Mouse (Mus musculus) intestine, embryonic 15.5 days (tissue): Measurements from ENCODE around the gene Ubxn10. TPM values are rescaled to one million over a fixed set of nuclear protein-coding genes. Genes with fewer than 3 reads are reported as not detected.
A peak's percentile ranks its signal among the peaks of the same experiment; 100 is the strongest.

ENCODE experiments used
- ATAC-seq: fragments of 200-750 bp; cut with Nextera tagmentation; 2 replicates; pipeline ENCODE4 v1.8.0; 2017; ENCODE audit warnings: moderate TSS enrichment, moderate library complexity
- H3K27ac ChIP-seq: fragments of 300-500 bp; sonication (generic); 2 replicates; pipeline ENCODE4 v1.5.1; 2015; ENCODE audit warnings: mild to moderate bottlenecking, inconsistent platforms
- H3K27me3 ChIP-seq: fragments of 300-500 bp; sonication (generic); replicated peaks from 2 replicates; pipeline ENCODE4 v1.6.1; 2015; ENCODE audit warnings: inconsistent platforms
- H3K36me3 ChIP-seq: fragments of 300-500 bp; sonication (generic); 2 replicates; pipeline ENCODE4 v1.6.1; 2015; ENCODE audit warnings: inconsistent platforms
- H3K4me1 ChIP-seq: fragments of 300-500 bp; sonication (generic); replicated peaks from 2 replicates; pipeline ENCODE4 v1.6.1; 2015; ENCODE audit warnings: inconsistent platforms
- H3K4me2 ChIP-seq: fragments of 300-500 bp; sonication (generic); replicated peaks from 2 replicates; pipeline ENCODE4 v1.6.1; 2015; ENCODE audit warnings: mild to moderate bottlenecking, inconsistent platforms
- H3K4me3 ChIP-seq: fragments of 300-500 bp; sonication (generic); replicated peaks from 2 replicates; pipeline ENCODE4 v1.5.1; 2015; ENCODE audit warnings: inconsistent platforms
- H3K9ac ChIP-seq: fragments of 300-500 bp; sonication (generic); 2 replicates; pipeline ENCODE4 v1.6.1; 2015; ENCODE audit warnings: inconsistent platforms
- H3K9me3 ChIP-seq: fragments of 300-500 bp; sonication (generic); 2 replicates; pipeline ENCODE4 v1.6.1; 2016; ENCODE audit warnings: inconsistent platforms
- WGBS: fragments of 180-500 bp; shearing (Covaris S2); methylation state at CpG from one replicate; pipeline ENCODE4 v1.1.7; 2015; 5-methylcytosine and 5-hydroxymethylcytosine counted together
- polyA plus RNA-seq: library from polyadenylated mRNA; unstranded; fragments of >200 nt; fragmentation: Nextera tagmentation; extraction: Ambion mirVana; gene quantifications from 2 replicates; pipeline ENCODE4 v1.2.1, GENCODE M21; 2015

Ubxn10 gene
- polyA plus RNA-seq, 1 experiment from 2014 or later = 1.3 TPM

DNA sequence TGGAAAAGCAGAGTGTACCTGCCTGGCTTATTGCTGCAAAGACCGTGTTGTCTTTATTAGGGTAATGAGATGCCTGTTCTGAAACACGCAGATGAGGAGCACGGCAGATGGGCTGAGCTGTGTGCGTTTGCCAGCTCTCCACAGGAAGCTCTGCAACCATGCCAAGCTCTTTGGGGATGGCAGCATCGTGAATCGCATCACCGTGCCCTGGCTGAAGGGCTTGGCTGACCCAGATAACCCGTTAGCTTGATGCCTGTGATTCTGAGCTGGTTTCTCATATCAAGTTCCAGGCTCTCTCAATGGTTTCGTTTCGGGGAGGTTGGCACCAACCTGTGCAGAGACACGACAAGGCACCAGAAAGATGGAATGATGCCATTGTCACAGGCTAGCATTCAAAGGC, 26.3 kb downstream of the Ubxn10 start:
- no peak overlapping the region for H3K9ac ChIP-seq
- no peak overlapping the region for H3K27ac ChIP-seq
- H3K9me3 ChIP-seq = no peaks in the 10 kb centered on the region
- H3K4me1 ChIP-seq = no peaks in the 10 kb centered on the region
- 88% methylated on average over 11 of the region's 11 CpGs for WGBS
- H3K4me3 ChIP-seq = no peak overlapping the region
- no peak for ATAC-seq
- H3K27me3 ChIP-seq = no peaks in the 10 kb centered on the region
- H3K36me3 ChIP-seq = no peaks in the 10 kb centered on the region
- H3K4me2 ChIP-seq = no peak overlapping the region

DNA sequence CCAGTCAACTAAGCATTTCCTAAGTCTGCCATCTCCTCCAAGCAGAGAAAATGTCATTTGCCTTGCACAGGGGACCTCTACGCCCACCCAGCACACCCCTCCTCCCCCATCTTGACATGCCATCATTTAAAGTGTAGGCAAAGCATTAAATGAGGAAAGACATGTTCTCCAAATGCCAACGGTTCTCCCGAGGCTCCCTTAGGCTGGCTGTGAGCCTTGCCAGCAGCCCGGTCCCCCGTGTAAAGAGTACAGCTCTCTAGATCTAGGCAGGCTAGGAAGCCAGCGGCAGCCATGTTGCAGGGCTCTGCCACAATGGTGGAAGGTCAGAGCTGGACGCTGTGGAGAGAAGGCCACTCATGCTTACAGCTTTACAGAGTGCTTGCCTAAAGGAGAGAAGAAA, 27.0 kb downstream of the Ubxn10 start:
- Histone ChIP-seq H3K36me3 (no peaks in the 10 kb centered on the region), H3K4me2 (no peak overlapping the region), H3K9me3 (no peaks in the 10 kb centered on the region), H3K4me3 (no peak overlapping the region), H3K27ac (no peak overlapping the region), H3K27me3 (no peaks in the 10 kb centered on the region), H3K4me1 (no peaks in the 10 kb centered on the region), H3K9ac (no peak overlapping the region)
- ATAC-seq = no peak
- WGBS = 82% methylated on average over 7 of the region's 7 CpGs

DNA sequence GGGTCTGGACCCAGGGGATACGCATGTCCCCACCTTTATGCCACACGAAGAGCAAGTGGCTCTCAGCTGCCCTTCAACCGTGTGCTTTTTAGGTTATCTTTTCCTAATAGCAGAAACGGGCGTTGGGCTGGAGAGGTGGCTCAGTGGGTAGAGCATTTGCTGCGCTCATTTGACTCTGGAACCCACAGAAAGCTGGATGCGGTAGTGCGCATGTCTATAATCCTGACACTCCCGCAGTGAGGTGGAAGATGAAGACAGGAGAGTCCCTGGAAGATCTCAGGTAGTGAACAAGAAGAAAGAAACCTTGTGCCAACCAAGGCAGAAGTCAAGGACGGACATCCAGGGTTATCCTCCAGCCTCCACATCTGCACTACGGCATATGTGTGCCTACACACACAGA, 27.7 kb downstream of the Ubxn10 start:
- Histone ChIP-seq H3K27ac (no peak overlapping the region), H3K4me3 (no peak overlapping the region), H3K9ac (no peak overlapping the region), H3K4me1 (no peaks in the 10 kb centered on the region), H3K36me3 (no peaks in the 10 kb centered on the region), H3K27me3 (no peaks in the 10 kb centered on the region), H3K4me2 (no peak overlapping the region), H3K9me3 (no peaks in the 10 kb centered on the region)
- ATAC-seq = no peak
- 82% methylated on average over 11 of the region's 11 CpGs for WGBS

DNA sequence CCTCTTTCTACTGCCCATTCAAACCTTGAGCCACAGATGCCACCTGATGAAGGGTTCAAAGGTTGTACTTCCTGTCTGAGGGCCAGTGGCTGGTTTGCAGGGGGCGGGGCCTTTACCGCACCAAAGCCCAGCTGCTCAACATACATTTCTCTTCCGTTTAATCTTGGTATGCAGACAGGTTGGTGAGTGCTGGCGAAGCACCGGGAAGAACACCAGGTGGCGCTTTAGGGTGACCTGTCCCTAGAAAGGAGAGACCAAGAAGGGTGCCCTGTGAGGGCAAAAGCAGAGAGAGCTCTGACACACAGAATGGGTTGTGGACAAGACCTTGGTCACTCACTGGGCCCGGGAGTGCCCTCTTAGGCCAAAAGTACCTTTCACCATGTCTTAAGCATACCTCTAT, 28.3 kb downstream of the Ubxn10 start:
- H3K4me1 ChIP-seq = no peaks in the 10 kb centered on the region
- peak; percentile 53 for ATAC-seq
- H3K27me3 ChIP-seq = no peaks in the 10 kb centered on the region
- 5% methylated on average over 7 of the region's 7 CpGs for WGBS
- H3K36me3 ChIP-seq = no peaks in the 10 kb centered on the region
- no peak overlapping the region for H3K27ac ChIP-seq
- no peak overlapping the region for H3K4me3 ChIP-seq
- no peaks in the 10 kb centered on the region for H3K9me3 ChIP-seq
- no peak overlapping the region for H3K4me2 ChIP-seq
- H3K9ac ChIP-seq = no peak overlapping the region

DNA sequence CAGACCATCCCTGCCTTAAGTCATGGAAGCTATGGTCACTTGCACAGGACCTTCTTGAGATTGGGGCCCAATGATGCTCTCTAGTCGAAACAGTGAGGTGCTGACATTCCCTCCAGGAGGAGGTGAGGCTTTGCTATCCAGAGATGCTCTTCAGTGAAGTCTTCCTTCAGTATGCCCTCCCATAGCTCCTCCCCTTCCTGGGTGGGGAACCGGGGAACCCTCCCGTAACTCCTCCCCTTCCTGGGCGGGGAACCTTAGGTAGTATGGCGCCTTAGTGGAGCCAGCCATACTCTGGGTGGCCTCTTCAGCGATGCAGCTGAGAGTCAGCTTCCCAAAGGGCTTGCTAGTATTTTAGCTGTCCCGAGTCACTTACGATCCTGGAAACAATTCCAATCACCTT, 30.3 kb downstream of the Ubxn10 start:
- no peak overlapping the region for H3K4me3 ChIP-seq
- H3K9me3 ChIP-seq = no peaks in the 10 kb centered on the region
- WGBS = 96% methylated on average over 8 of the region's 8 CpGs
- no peaks in the 10 kb centered on the region for H3K36me3 ChIP-seq
- no peaks in the 10 kb centered on the region for H3K4me1 ChIP-seq
- no peaks in the 10 kb centered on the region for H3K27me3 ChIP-seq
- no peak overlapping the region for H3K9ac ChIP-seq
- no peak overlapping the region for H3K4me2 ChIP-seq
- H3K27ac ChIP-seq = no peak overlapping the region
- ATAC-seq = no peak

DNA sequence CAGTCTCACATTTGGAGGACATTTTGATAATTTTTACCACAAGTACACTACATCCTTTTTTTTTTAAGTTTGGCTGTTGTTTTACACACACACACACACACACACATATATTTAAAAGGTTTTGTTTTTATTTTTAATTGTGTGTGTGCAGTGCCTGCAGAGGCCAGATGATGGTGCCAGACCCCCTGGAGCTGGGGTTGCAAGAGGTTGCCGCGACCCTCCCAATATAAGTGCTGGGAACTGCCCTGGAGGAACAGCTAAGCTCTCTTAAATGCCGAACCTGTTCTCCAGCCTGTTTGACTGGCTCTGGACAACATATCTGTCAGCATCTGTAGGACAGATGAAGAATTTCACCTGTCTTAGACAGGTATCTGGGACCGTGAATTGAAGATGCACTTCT, 32.8 kb downstream of the Ubxn10 start:
- H3K4me1 ChIP-seq = no peaks in the 10 kb centered on the region
- H3K36me3 ChIP-seq = no peaks in the 10 kb centered on the region
- no peak overlapping the region for H3K27ac ChIP-seq
- no peak overlapping the region for H3K4me2 ChIP-seq
- no peak overlapping the region for H3K4me3 ChIP-seq
- H3K27me3 ChIP-seq = no peaks in the 10 kb centered on the region
- WGBS = 75% methylated on average over 4 of the region's 4 CpGs
- ATAC-seq = no peak
- H3K9ac ChIP-seq = no peak overlapping the region
- H3K9me3 ChIP-seq = no peaks in the 10 kb centered on the region

DNA sequence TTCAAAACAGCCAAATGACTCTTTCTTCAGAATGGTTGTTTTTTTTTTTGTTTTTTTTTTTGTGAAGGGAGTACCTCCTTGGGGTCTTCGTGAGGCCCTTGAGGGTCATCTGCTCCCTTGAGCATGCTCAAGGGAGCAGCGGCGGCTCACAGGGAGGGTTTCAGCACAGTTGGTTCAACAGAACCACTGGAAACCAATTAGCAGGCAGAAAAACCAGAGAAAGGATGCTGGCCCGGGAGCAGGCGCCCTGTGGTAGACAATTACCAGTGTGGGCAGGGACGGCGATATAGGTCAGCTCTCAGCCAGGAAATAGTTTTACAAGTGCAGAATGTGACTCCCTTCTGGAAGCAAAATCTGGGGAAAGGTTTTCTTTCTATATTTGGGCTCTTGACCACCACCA, 33.4 kb downstream of the Ubxn10 start:
- Histone ChIP-seq H3K9ac (no peak overlapping the region), H3K27me3 (no peaks in the 10 kb centered on the region), H3K4me1 (no peaks in the 10 kb centered on the region), H3K36me3 (no peaks in the 10 kb centered on the region), H3K4me3 (no peak overlapping the region), H3K27ac (no peak overlapping the region), H3K9me3 (no peaks in the 10 kb centered on the region), H3K4me2 (no peak overlapping the region)
- WGBS = 69% methylated on average over 7 of the region's 7 CpGs
- no peak for ATAC-seq

DNA sequence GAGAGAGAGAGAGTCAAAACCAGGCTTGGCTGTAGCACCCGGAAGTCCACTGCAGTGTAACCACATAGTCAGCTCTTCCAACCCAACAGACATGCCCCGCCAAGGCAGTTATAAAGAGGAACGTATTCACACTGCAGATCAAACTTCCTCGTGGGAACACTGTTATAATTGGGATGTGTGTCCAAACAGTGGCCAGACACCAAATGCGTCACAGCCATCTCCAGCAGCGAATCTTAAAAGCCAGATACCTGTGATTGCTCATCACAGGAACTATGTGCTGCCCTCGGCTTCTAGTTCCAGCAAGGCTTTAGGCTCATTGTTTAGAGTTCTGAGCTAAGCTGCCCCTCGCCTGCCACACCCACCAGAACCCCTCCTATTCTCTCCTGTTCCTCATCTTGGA, 34.4 kb downstream of the Ubxn10 start:
- ATAC-seq = no peak

DNA sequence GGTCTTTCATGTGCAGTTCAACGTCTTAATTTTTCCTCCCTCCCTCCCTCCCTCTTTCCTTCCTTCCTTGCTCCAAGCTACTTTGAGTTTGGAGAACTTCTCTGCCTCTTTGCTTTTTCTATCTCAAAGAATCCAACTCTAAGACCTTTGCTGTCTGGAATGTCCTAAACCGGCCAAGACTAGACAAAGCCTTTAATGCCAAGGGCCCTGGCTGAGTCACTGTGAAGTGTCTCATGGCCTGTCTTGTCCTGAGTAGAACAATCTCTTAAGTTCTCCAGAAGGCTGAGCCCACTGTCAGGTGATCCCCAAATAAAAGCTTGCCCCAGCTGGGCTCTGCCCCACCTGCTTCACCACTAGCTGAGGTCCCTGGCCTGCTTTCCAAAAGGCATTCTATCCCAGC, 34.9 kb downstream of the Ubxn10 start:
- Histone ChIP-seq H3K9me3 (no peaks in the 10 kb centered on the region), H3K4me3 (no peak overlapping the region), H3K27ac (no peak overlapping the region), H3K27me3 (no peaks in the 10 kb centered on the region), H3K9ac (no peak overlapping the region), H3K4me2 (no peak overlapping the region), H3K4me1 (0 out of 2 replicates have a peak, but pooled peaks cover 2% of the 10 kb centered on the region), H3K36me3 (no peaks in the 10 kb centered on the region)
- 67% methylated on average over 2 of the region's 2 CpGs for WGBS
- ATAC-seq = no peak

More for the DNA sequence above, 34.4 kb downstream of the Ubxn10 start:
- Histone ChIP-seq H3K36me3 (no peaks in the 10 kb centered on the region), H3K27ac (no peak overlapping the region), H3K9ac (no peak overlapping the region), H3K4me2 (no peak overlapping the region), H3K27me3 (no peaks in the 10 kb centered on the region), H3K9me3 (no peaks in the 10 kb centered on the region), H3K4me1 (no peaks in the 10 kb centered on the region), H3K4me3 (no peak overlapping the region)
- WGBS = 68% methylated on average over 8 of the region's 8 CpGs

DNA sequence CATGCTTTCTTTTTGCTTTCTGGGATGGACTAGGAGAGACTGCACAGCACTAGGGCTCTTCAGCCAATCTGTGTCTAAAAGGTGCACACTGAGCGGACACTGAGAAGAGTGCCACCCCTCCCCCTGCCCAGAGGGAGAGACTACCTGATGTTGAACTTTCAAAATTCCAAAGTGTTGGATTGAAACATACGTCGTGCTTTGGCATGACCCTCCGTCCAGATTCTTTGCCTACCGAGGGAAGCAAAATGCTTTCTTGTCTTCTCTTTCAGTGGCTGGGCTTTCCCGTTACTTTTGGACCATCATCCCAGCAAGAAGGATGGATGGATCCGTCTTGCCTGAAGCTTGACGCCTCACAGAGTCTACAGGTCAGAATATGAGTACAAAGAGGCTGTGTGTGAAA, 35.9 kb downstream of the Ubxn10 start:
- H3K4me3 ChIP-seq = no peak overlapping the region
- ATAC-seq = no peak
- 64% methylated on average over 8 of the region's 8 CpGs for WGBS
- no peaks in the 10 kb centered on the region for H3K9me3 ChIP-seq
- H3K4me1 ChIP-seq = 0 out of 2 replicates have a peak, but pooled peaks cover 2% of the 10 kb centered on the region
- H3K4me2 ChIP-seq = no peak overlapping the region
- no peaks in the 10 kb centered on the region for H3K27me3 ChIP-seq
- no peak overlapping the region for H3K9ac ChIP-seq
- H3K27ac ChIP-seq = no peak overlapping the region
- H3K36me3 ChIP-seq = no peaks in the 10 kb centered on the region

DNA sequence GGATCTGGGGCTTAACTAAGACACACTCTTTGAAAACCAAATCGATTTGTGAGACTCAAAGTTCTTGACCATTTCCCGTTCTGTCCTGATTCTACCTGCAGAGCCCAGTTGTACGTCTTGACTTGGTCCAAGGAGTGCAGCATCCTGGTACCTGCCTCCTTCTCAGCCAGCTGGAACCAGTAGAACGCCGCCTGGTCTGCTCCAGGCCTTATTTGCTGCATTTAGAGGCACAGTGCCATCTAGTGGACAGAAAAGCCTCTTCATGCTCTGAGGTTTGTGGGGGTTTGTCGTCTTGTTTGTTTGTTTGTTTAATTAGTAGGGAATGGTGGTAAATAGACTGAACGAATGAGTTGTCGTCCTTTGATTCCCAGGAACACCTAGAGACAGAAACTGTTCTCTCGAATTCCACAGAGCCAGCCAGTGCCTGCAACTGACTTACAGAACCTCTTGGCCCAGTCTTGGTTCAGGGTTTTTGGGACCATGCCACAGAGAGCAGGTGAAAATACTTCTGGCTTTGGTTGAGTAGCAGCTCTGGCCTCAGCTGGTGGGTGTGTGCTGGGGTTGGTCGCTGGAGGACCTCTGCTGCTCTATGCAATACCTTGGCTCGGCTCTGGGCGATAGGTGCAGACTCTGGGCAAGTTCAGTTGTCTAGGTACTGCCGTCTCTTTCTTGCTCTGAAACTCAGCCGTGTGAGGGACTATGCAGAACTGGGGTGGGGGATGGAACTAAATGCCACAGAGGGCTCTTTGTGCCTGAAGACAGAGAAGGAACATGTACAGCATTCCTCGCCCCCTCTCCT, 36.6 kb downstream of the Ubxn10 start:
- Histone ChIP-seq H3K36me3 (no peaks in the 10 kb centered on the region), H3K27me3 (no peaks in the 10 kb centered on the region), H3K9me3 (no peaks in the 10 kb centered on the region), H3K27ac (no peak overlapping the region), H3K4me3 (no peak overlapping the region), H3K4me1 (0 out of 2 replicates have a peak, but pooled peaks cover 2% of the 10 kb centered on the region), H3K9ac (no peak overlapping the region), H3K4me2 (no peak overlapping the region)
- 26% methylated on average over 15 of the region's 15 CpGs for WGBS
- peak; percentile 71 for ATAC-seq

DNA sequence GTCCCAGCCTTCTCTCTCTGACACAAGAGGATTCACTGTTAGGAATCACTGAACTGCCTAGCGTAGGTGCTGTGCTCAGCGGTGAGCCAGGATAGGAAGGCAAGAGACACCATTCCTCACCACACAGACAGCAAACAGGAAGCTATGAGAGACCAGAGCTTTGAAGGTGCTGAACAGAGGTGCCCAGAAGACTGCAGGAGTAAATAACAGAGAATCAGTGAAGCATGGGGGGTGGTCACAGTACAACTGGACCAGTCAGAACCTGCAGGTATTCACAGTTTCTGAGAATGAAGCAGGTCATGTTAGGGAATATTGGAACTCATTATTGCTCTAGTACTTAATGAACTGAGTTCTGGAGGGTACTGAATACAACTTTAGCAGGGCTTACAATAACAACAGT, 38.7 kb downstream of the Ubxn10 start:
- H3K27me3 ChIP-seq = no peaks in the 10 kb centered on the region; the same call in 1 of the 2 replicates
- H3K27ac ChIP-seq = no peak overlapping the region
- H3K36me3 ChIP-seq = no peaks in the 10 kb centered on the region
- no peak overlapping the region for H3K4me3 ChIP-seq
- no peak overlapping the region for H3K4me2 ChIP-seq
- H3K9me3 ChIP-seq = no peaks in the 10 kb centered on the region
- ATAC-seq = no peak
- H3K4me1 ChIP-seq = 0 out of 2 replicates have a peak, but pooled peaks cover 2% of the 10 kb centered on the region
- H3K9ac ChIP-seq = no peak overlapping the region
- WGBS = 63% methylated on average over 2 of the region's 2 CpGs
